Comparison of ENCODE assay signal across 28 mouse cellular contexts in genomic region chr16:55537548-55537947, GRCm38 (mm10).
"Had no signal": no experiment of that assay in that cellular context is flagged by ENCODE, and none has a peak within 500 bp of the region (broad histone marks: within the 10 kb centered on the region; RNA-seq: fewer than 3 reads in every experiment).

No protein-coding gene starts in this region.

- ATAC-seq: forebrain, embryonic 13.5 days; forebrain, embryonic 14.5 days; forebrain, embryonic 15.5 days; forebrain, embryonic 16.5 days; forebrain, postnatal 0 days had no signal

- H3K9me3 ChIP-seq: embryonic facial prominence, embryonic 10.5 days; embryonic facial prominence, embryonic 12.5 days; embryonic facial prominence, embryonic 13.5 days; embryonic facial prominence, embryonic 15.5 days; forebrain, embryonic 10.5 days; forebrain, embryonic 12.5 days; forebrain, embryonic 13.5 days; forebrain, embryonic 15.5 days had no signal

- H3K4me2 ChIP-seq: embryonic facial prominence, embryonic 12.5 days; embryonic facial prominence, embryonic 13.5 days; embryonic facial prominence, embryonic 15.5 days; forebrain, embryonic 12.5 days; forebrain, embryonic 13.5 days; forebrain, embryonic 15.5 days had no signal

- H3K27me3 ChIP-seq: embryonic facial prominence, embryonic 12.5 days; embryonic facial prominence, embryonic 13.5 days; embryonic facial prominence, embryonic 15.5 days; forebrain, embryonic 12.5 days; forebrain, embryonic 13.5 days; forebrain, embryonic 15.5 days had no signal

- DNase-seq: cerebellum, adult 18-20 months; cerebellum, adult 2 months; cerebellum, adult 8-10 months; cerebellum, adult 9-10 months; cerebellum, adult 9-11 months; cerebellum, postnatal 10 days; cerebellum, postnatal 14 days; cerebellum, postnatal 25 days; cerebellum, postnatal 36 days; embryo, embryonic 11 days; forebrain, postnatal 0 days; gastrocnemius, adult 2 months; gastrocnemius, postnatal 10 days; gastrocnemius, postnatal 14 days; gastrocnemius, postnatal 25 days; gastrocnemius, postnatal 36 days; heart, adult 11 months had no signal

- H3K27ac ChIP-seq: embryonic facial prominence, embryonic 10.5 days; embryonic facial prominence, embryonic 12.5 days; embryonic facial prominence, embryonic 13.5 days; embryonic facial prominence, embryonic 15.5 days; forebrain, embryonic 10.5 days; forebrain, embryonic 12.5 days; forebrain, embryonic 13.5 days; forebrain, embryonic 15.5 days; gastrocnemius, adult 2 months had no signal

- H3K9ac ChIP-seq: embryonic facial prominence, embryonic 12.5 days; embryonic facial prominence, embryonic 13.5 days; embryonic facial prominence, embryonic 15.5 days; forebrain, embryonic 12.5 days; forebrain, embryonic 13.5 days; forebrain, embryonic 15.5 days; forebrain, postnatal 0 days had no signal

- H3K36me3 ChIP-seq: embryonic facial prominence, embryonic 10.5 days; embryonic facial prominence, embryonic 12.5 days; embryonic facial prominence, embryonic 13.5 days; embryonic facial prominence, embryonic 15.5 days; forebrain, embryonic 10.5 days; forebrain, embryonic 12.5 days; forebrain, embryonic 15.5 days had no signal

- H3K4me3 ChIP-seq: embryonic facial prominence, embryonic 10.5 days; embryonic facial prominence, embryonic 12.5 days; embryonic facial prominence, embryonic 13.5 days; embryonic facial prominence, embryonic 15.5 days; erythroblast, embryonic 14.5 days; forebrain, embryonic 10.5 days; forebrain, embryonic 12.5 days; forebrain, embryonic 13.5 days; forebrain, embryonic 15.5 days; gastrocnemius, adult 2 months had no signal

- H3K4me1 ChIP-seq: embryonic facial prominence, embryonic 10.5 days; embryonic facial prominence, embryonic 12.5 days; embryonic facial prominence, embryonic 13.5 days; embryonic facial prominence, embryonic 15.5 days; forebrain, embryonic 10.5 days; forebrain, embryonic 12.5 days; forebrain, embryonic 13.5 days; forebrain, embryonic 15.5 days had no signal
